Mouse (Mus musculus): ENCODE measurements around the gene C1ql2.

C1ql2 gene

DNA sequence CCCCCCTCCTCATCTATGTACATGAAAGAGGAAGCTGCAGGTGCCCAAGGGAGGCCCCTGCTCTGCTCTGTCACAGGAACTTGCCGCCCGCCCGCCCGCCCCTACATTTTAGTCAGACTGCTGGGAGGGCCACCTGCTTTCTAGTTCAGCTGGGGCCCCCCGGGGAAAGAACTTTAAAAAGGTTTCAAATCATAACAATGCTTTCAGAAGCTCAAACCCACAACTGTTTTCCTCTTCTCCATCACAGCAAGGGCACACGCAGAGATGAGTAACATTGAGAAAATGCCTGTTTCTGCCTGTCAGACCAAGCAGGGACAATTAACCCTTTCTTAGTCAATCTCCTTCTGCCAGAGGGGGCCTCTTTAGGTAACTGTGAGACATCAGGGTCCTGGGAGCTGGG, 49.4 kb downstream of the C1ql2 start:
- DNase-seq = no peak

DNA sequence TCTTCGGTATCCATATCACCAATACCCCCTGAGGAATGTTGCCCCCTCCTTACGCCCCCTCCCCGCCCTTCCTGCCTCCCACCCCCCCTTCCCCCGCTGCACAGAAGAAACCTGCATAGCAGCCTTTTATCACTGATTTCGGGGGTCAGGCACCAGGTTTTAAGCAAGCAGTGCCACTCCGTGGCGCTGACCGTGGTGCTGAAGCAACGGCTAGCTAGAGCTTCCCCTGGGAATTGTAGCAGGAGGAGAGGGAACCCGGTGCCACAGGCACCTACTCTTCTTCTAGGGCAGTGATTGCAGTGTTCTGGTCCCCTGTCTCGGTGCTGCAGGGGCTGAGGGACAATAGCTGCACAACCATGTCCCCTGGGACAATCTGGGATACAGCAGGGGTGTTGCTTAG, 50.0 kb downstream of the C1ql2 start:
- DNase-seq = no peak
